Mouse (Mus musculus) layer of hippocampus, postnatal 25 days (tissue): ENCODE data around the gene Ppp1r2. TPM values are rescaled to one million over a fixed set of nuclear protein-coding genes. Genes with fewer than 3 reads are reported as not detected.
"Not testable (repeated sequence)": the region's sequence is repeated elsewhere in the genome, so short reads cannot be mapped to it uniquely, and the experiment has no call there.

Source experiments
- DNase-seq, 2 experiments: peaks; one replicate each; pipeline ENCODE4 v3.0.0; 2022; ENCODE audit warnings: mixed read lengths in 2 of 2, low spot score in 1 of 2; ENCODE audit errors: extremely low spot score in 1 of 2
- total RNA-seq, 2 experiments: library from RNA; stranded (reverse); gene quantifications; 2 replicates each; pipeline ENCODE4 v1.2.3; 2021

The Ppp1r2 gene
- 10 to 100 TPM; 88.1 to 96.4 TPM for total RNA-seq

- peak; percentile 80 to 82 for DNase-seq
These were observed at the start of gene Ppp1r2 for GRCm38 (mm10) chr16:31274674-31275460. TSS of gene Ppp1r2 (minus strand) at chr16:31275277.

GRCm38 (mm10) chr16:31321501-31321900 is 46.4 kb upstream of the Ppp1r2 start:
- no peak for DNase-seq

DNA sequence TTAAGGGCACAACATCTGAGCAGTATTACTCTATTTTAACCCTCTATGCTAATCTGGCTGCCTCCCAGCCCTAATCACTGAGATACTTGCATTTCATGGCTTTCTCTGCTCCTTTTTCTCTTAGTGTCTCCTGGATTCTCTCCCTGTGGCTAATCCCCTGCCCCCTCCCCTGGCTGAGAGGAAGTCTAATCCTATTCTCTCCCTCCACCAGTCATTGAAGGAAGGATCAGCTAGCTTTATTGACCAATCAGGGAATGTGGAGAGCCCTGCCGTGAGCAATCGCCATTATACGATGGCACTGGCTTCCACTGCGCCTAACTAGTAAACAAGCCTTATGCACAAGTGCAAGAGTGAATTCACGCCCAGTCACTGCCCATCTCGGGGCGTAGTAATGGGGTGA is 45.9 kb upstream of the Ppp1r2 start:
- DNase-seq: no peak

DNA sequence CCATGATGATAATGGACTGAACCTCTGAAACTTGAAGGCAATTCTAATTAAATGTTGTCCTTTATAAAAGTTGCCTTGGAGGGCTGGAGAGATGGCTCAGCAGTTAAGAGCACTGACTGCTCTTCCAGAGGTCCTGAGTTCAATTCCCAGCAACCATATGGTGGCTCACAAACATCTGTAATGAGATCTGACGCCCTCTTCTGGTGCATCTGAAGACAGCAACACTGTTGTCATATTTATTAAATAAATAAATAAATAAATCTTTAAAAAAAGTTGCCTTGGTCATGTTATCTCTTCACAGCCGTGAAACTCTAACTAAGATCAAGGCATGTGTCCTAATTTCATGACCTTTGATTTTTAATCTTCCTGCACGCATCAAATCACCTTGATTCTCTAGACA is 44.6 kb upstream of the Ppp1r2 start:
- not testable (repeated sequence) for DNase-seq

GRCm38 (mm10) chr16:31319316-31319715 is 44.2 kb upstream of the Ppp1r2 start:
- no peak for DNase-seq

DNA sequence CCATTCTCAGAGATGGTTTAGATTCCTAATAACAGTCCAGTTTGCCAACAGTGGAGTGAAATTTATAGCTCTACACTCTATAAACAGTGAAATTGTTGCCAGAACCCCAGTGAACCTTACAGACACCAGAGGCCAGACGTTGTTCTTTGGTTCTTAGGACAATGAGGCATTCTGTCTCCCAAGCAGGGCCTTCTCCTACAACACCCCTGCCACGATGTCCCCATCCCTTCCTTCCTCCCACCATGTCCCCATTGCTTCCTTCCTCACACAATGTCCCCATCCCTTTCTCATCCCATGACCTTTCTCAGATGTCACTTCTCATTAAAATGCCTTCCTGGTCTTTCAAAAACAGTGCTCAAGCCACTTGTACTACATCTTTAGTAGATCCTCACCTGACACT is 43.3 kb upstream of the Ppp1r2 start:
- no peak for DNase-seq

DNA sequence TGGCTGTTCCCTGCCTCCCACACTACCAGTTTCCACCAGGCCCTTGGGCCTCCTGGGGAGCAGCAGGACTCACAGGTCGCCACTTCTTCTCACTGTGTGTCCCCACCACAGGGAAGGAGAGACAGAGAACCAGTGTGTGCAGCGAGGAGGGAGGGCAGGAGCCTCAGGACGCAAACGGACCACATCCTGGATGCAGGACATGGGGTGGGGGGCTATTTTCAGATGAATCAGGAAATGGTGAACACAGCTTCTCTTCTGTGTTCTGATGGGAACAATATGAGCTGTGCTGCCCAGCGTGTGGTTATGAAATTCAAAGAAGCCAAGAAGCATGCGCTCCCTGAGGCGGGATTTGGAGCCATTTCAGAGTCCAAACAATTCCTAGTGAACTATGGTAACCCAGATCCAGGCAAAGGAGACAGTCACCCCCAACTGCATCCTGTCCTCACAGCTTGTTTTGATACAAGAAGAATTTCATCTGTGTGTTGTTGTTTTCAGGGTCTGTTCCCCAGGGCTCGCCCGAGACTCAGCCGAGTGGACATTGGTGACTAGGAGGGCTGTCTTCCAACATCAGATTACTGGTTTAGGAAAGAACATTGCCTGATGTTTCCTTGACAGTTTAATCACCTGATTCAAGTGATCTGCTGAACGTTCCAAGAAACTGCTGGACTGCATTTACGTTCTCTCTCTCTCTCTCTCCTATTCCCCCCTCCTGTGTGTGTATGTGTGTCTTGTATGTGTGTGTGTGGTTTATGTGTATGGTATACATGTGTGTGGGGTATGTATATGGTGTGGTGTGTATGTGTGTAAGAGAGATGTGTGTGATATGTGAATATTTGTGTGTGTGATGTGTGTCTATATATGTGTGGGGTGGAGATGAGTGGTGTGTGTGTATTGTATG is 41.4 kb upstream of the Ppp1r2 start:
- not testable (repeated sequence) for DNase-seq

DNA sequence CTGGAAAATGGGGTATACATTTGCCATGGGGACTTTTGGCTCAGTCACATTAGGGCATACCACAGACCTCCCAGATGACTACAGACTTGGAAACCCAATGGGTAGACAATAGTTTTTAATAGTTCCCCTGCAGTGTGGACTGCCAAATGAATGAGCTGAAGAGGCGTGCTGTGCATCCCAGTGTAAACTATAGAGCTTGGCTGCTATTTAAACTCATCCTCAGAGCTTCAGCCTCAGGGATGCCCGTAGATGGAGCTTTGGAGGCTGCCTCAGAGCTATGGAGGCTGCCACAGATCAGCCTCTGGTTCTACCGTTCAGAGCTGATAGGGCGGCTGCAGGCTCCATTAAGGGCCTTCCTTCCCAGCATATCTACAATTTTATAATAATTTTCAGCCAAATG is 40.2 kb upstream of the Ppp1r2 start:
- no peak for DNase-seq

- no peak for DNase-seq
These were observed 39.6 kb upstream of the Ppp1r2 start, which contains the start of gene Apod for GRCm38 (mm10) chr16:31314497-31315233. TSS of gene Apod (minus strand) at chr16:31314808.

DNA sequence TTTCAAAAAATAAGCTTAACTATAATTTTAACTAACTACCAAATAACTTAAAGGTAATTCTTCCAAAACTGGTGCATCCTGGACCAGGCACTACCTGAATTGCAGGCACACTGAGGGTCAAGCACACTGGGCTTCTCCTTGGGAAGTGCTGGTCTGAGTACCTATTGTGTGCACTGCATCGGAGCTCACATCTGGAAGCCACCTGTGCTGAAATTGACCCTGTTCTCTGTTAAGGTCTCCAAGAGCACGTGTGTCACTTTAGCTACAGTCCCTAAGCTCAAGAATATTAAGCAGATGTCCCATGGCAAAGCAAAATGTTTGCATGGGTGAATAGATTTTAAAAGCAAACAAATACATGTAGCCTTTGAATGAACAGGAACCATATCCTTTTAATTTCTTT is 38.5 kb upstream of the Ppp1r2 start:
- DNase-seq: no peak

- no peak for DNase-seq
These were observed 37.2 kb upstream of the Ppp1r2 start for GRCm38 (mm10) chr16:31312296-31312695.

GRCm38 (mm10) chr16:31305199-31305919 is 30.3 kb upstream of the Ppp1r2 start:
- no peak for DNase-seq

GRCm38 (mm10) chr16:31303276-31303675 is 28.2 kb upstream of the Ppp1r2 start:
- DNase-seq: no peak

DNA sequence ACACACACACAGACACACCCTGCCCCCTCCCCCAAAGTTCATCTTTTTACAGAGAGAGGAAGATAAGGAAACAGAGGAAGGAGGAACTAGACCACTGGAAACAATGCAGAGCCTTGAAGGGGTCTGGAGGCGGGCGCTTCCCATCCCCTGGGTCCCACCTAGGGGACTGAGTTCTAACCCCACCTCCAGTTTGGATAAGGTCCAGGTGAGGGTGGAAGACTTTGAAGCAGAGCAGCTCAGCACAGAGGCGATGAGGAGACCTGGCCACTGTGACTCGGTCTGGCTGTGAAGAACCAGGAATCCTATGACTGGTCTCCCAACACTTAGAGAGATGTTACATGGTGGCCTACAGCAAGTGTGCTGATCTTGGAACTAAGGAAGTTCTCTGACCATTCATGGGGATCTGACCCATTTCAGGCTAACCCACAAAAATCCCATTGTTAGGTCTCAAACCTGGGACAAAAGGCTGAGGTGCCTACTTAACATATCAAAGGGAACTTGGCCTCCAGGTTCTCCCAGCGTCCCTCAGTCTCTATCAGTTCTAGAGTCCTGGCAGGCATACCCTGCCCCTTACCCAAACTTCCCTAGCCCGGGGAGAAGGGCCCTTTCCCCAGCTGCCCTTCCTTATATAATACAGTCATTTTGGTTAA is 25.9 kb upstream of the Ppp1r2 start:
- DNase-seq: no peak

DNA sequence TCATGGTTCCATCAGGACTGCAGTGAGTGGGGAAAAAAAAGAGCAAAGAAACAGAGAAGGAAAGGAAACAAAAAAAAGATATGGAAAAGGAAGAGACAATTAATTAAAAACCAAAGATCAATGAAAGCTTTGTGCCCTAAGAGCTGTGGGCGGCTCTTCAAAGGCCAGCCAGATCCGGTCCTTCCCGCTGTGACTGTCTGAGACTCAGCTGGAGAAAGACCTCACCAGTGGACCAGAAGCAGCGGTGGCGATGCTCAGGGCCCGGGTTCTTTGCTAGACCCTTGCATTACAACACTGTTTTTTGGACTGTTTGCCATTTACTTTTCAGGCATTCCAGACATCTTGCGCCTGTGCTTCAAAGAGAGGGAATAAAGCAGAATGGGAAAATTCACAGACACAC is 25.4 kb upstream of the Ppp1r2 start:
- no peak for DNase-seq

DNA sequence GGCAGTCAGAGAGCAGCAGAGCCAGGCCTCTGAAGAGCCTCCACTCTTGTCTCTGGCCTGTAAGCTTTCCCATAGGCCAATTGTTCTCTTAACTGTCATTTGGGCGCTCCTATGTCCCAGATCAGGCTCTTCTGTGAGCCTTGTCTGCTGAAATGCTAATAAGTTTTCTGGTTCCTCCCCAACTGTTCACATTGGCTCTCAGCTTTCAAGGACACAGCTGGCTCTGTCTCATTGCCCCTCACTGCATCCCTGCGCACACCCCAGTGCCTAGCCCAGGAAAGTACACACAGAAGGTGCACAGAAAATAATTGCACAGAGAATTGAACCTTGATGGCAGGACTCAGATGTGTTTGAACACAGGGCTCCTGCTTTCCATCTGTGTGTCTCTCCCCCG is 24.9 kb upstream of the Ppp1r2 start:
- no peak for DNase-seq

DNA sequence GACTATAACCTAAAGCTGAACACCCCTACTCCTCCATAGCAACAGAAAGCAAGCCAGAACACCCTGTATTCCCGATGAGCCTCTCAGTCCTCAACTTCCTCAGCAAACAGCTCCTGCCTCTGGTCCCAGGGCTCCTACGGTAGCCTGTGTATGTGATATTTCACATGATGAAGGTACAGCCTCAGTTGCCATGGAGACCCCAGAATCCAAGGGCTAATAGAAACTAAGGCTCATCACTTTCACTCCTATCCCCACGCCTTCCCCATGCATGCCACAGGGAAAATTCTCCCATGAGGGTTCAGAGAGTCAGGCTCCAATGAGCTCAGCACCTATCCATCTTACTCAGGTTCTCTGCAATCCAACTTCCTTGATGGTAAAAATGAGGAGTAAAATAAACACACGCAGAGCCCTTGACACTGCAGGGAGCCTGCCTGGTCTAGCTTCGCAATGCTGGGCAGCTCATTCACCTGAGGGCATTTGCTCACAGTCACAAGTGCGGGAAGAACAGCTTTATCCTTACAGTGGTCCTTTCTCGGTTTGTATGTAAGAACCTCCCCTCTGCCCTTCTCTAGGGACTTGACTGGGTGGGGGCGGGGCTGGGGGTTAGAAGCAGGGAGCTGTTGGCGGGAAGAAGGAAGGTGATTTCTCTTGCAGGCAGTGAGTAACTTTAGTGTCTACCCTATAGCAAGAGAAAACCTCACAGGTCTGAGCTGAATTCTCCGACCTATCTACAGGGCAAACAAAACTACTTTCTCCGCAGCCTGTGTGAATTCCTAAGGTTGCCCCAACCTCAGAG is 24.3 kb upstream of the Ppp1r2 start:
- DNase-seq: no peak

DNA sequence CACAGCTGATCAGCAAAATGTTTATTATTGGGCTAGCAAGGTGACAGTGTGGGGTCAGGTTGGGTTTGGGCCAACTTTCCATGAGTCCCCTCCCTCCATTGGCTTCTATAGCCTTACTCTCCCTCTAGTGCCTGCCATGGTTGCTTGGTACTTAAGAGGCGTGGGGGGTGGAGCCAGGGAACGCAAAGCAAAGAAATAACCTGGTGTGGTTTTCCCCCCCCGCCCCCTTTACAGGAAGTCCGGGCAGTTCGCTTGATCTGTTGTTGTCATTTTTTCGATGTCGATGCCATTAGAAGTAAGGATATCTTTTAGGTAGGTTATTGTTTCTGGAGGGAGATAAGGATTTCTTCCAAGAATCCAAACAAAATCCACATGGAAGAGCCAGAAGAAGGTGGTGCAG is 22.0 kb upstream of the Ppp1r2 start:
- no peak for DNase-seq

DNA sequence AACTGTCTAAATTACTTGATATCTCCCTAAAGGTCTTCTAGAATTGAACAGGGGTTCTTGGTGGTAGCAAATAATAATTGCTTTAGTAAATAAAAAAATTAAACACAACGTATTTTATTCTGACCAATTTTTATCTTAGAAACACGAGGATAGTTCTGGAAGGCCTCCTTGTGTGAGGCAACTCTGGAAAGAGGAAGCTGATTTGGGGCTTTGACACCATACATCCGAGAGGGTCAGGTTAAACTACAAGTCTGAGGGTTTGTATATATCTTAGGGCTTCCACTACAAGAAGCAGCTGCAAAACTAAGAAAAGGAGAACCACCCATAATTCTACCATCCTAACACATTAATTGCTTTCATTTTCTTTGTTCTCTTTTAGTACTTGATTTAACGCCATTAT is 18.7 kb upstream of the Ppp1r2 start:
- DNase-seq: no peak
